Mouse (Mus musculus) urinary bladder, adult 18-20 months (tissue): ENCODE data around the gene Zfp953.
"Not testable (repeated sequence)": the region's sequence is repeated elsewhere in the genome, so short reads cannot be mapped to it uniquely, and the experiment has no call there.

ENCODE experiments used
- DNase-seq, 2 experiments: peaks; one replicate each; pipeline ENCODE4 v3.0.0; 2022; ENCODE audit warnings: low spot score in 2 of 2, mixed read lengths in 2 of 2

The Zfp953 gene

GRCm38 (mm10) chr13:67360131-67360744, at the start of gene Zfp953, which contains the start of gene Gm28044:
Zfp953 (minus strand) TSS chr13:67360605.
Gm28044 (minus strand) TSS chr13:67360536.
- peak; percentile 89 to 93 for DNase-seq

- peak; percentile 60 to 63 for DNase-seq
Observed at GRCm38 (mm10) chr13:67399183-67399903, 38.9 kb upstream of the Zfp953 start, which contains the start of gene Zfp429. Zfp429 (minus strand) TSS chr13:67399819.

- not testable (repeated sequence) for DNase-seq
Observed at GRCm38 (mm10) chr13:67376255-67376654, 15.8 kb upstream of the Zfp953 start.

GRCm38 (mm10) chr13:67375050-67375911, 14.9 kb upstream of the Zfp953 start, which contains the start of the genes Gm28041 and Zfp456:
Gm28041 (minus strand) TSS chr13:67375733.
Zfp456 (minus strand) TSS chr13:67375810.
- DNase-seq, result peak; percentile 61 to 64

GRCm38 (mm10) chr13:67351854-67352253, 8.6 kb downstream of the Zfp953 start:
- DNase-seq, result no peak

GRCm38 (mm10) chr13:67343422-67343821, 17.0 kb downstream of the Zfp953 start:
- DNase-seq, result no peak

GRCm38 (mm10) chr13:67332877-67333276, 27.5 kb downstream of the Zfp953 start:
- no peak for DNase-seq

- DNase-seq, result peak; percentile 66 to 80
Observed at GRCm38 (mm10) chr13:67332019-67332724, 28.2 kb downstream of the Zfp953 start, which contains the start of gene Zfp595. Zfp595 (minus strand) TSS chr13:67332570.

GRCm38 (mm10) chr13:67306718-67307117, 53.7 kb downstream of the Zfp953 start:
- DNase-seq, result no peak

GRCm38 (mm10) chr13:67305822-67306672, 54.4 kb downstream of the Zfp953 start, which contains the start of gene Zfp457:
Zfp457 (minus strand) TSS chr13:67306485.
- DNase-seq, result peak; percentile 81
